Mouse (Mus musculus): ENCODE data around the gene Islr.

- no peak for TF ChIP-seq POLR2A (IDR thresholded peaks at IDR 0.05; ENCODE audit: borderline replicate concordance, low read depth, low read length)
- no peak for TF ChIP-seq CTCF (IDR thresholded peaks at IDR 0.05; ENCODE audit: low read depth, low read length)
Observed at GRCm38 (mm10) chr9:58156819-58157560, 47.1 kb downstream of the Islr start.
